Mouse (Mus musculus) hindbrain, postnatal 0 days (tissue): ENCODE results near the gene Gm13278. TPM values are rescaled to one million over a fixed set of nuclear protein-coding genes. Genes with fewer than 3 reads are reported as not detected.
"Not testable (repeated sequence)": the region's sequence is repeated elsewhere in the genome, so short reads cannot be mapped to it uniquely, and the experiment has no call there.

Experiments
- ATAC-seq: fragments of 200-750 bp; cut with Nextera tagmentation; 2 replicates; pipeline ENCODE4 v1.8.0; 2017; ENCODE audit warnings: mild to moderate bottlenecking, moderate TSS enrichment, moderate library complexity
- DNase-seq: peaks from one replicate; pipeline ENCODE4 v3.0.0-alpha.2; 2015; ENCODE audit warnings: low spot score
- H3K27ac ChIP-seq: fragments of 300-500 bp; sonication (generic); 2 replicates; pipeline ENCODE4 v1.5.1; 2014; ENCODE audit warnings: mild to moderate bottlenecking
- H3K27me3 ChIP-seq: fragments of 300-500 bp; sonication (generic); 2 replicates; pipeline ENCODE4 v1.6.1; 2014; ENCODE audit warnings: low read length, mixed read lengths; ENCODE audit not compliant: insufficient read depth
- H3K36me3 ChIP-seq: fragments of 300-500 bp; sonication (generic); 2 replicates; pipeline ENCODE4 v1.6.1; 2014; ENCODE audit warnings: low read length, mixed read lengths; ENCODE audit not compliant: insufficient read depth
- H3K4me1 ChIP-seq: fragments of 300-500 bp; sonication (generic); 2 replicates; pipeline ENCODE4 v1.6.1; 2014; ENCODE audit warnings: antibody characterized with exemption, low read length, mixed read lengths; ENCODE audit not compliant: insufficient read depth
- H3K4me2 ChIP-seq: fragments of 300-500 bp; sonication (generic); 2 replicates; pipeline ENCODE4 v1.6.1; 2014; ENCODE audit warnings: low read depth, mild to moderate bottlenecking, low read length, moderate library complexity, mixed read lengths
- H3K4me3 ChIP-seq: fragments of 300-500 bp; sonication (generic); 2 replicates; pipeline ENCODE4 v1.5.1; 2014; ENCODE audit warnings: low read length
- H3K9ac ChIP-seq: fragments of 300-500 bp; sonication (generic); replicated peaks from 2 replicates; pipeline ENCODE4 v1.6.1; 2014; ENCODE audit warnings: mild to moderate bottlenecking, low read length, moderate library complexity, mixed read lengths
- H3K9me3 ChIP-seq: fragments of 300-500 bp; sonication (generic); 2 replicates; pipeline ENCODE4 v1.6.1; 2016; ENCODE audit warnings: low read length, mixed read lengths
- CTCF ChIP-seq: IDR thresholded peaks from 2 replicates; pipeline ENCODE4 v1.5.1; 2016; ENCODE audit warnings: antibody characterized with exemption, control low read depth, low read depth
- WGBS: fragments of 180-500 bp; shearing (Covaris S2); extraction: QIAGEN DNeasy Blood & Tissue Kit; methylation state at CpG from one replicate; pipeline ENCODE4 v1.1.7; 2014; 5-methylcytosine and 5-hydroxymethylcytosine counted together
- polyA plus RNA-seq: library from polyadenylated mRNA; unstranded; fragments of >200 nt; fragmentation: Nextera tagmentation; extraction: Ambion mirVana; gene quantifications from 2 replicates; pipeline ENCODE4 v1.2.1, GENCODE M21; 2015
- total RNA-seq: library from RNA; depleted of rRNA; stranded (reverse); fragments of >200 nt; gene quantifications from 2 replicates; pipeline ENCODE4 v1.2.3, GENCODE M21; 2014

The Gm13278 gene
- total and polyA plus RNA-seq, 2 experiments from 2014 or later: not detected

DNA sequence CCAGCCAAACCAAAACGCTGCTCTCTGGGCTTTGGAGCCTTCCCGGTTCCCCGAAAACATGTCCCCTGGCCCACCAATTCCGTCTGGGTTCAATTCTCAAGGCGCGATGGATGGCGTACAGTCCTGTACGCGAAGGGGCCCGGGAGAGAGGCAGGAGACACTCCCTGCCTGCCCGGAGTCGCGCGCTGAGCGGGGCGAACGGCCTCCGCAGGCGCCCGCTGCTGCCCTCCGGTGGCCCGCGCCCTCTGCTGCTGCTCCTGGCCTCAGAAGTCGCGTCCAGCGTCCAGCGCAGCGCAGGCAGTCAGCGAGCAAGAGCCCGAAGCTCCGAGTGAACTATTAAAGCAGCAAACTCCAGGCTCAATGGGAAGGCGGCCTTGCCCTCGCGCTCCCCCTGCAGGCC is 14.4 kb downstream of the Gm13278 start:
- H3K4me3 ChIP-seq, H3K4me1 ChIP-seq, H3K9me3 ChIP-seq, H3K36me3 ChIP-seq, H3K27me3 ChIP-seq, H3K9ac ChIP-seq, H3K4me2 ChIP-seq, H3K27ac ChIP-seq, ATAC-seq, DNase-seq: not testable (repeated sequence)
- WGBS: 0% methylated on average over 6 of the region's 34 CpGs

DNA sequence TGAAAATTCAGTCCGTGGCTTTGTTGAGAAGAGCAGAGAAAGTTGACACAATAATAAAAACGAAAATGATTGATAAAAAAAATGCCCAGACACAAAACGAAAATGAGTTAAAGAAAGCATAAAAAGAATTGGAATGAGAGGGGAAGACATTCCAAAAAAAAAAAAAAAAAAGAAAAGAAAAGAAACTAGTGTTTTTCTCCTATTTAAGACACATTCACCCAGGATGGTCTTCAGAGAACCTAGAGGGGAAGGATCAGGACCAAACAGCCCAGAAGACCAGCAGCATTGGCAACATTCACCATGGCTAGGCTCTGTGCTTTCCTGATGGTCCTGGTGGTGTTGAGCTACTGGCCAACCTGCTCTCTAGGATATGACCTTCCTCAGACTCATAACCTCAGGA is 24.6 kb downstream of the Gm13278 start, which contains the start of gene Ifna7:
Ifna7 (plus strand) TSS at position 301 of the 400 bp plus-strand sequence.
- Histone ChIP-seq H3K4me3 (no peak within 1 kb of the TSS), H3K27ac (no peak within 1 kb of the TSS), H3K9me3 (no peaks in the 10 kb centered on the region), H3K4me1 (no peaks in the 10 kb centered on the region), H3K36me3 (no peaks in the 10 kb centered on the region), H3K27me3 (no peaks in the 10 kb centered on the region), H3K9ac (no peak within 1 kb of the TSS), H3K4me2 (no peak within 1 kb of the TSS)
- 67% methylated on average over 3 of the region's 3 CpGs for WGBS
- DNase-seq (no peak), ATAC-seq (no peak)
- TF ChIP-seq CTCF: no peak

DNA sequence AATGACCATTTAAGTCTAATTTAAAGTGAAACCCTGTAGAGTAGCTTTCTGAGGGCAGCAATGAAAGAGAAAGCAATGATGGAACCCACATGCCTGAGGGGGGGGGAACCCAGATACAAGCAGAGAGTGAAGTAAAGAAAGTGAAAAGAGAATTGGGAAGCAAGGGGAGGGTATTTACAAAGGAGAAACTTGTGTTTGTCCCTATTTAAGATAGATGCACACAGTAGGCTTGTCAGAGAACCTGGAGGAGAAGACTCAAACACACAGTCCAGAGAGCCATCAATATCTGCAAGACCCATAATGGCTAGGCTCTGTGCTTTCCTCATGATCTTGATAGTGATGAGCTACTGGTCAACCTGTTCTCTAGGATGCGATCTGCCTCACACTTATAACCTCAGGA is 28.3 kb downstream of the Gm13278 start, which contains the start of gene Ifna11:
Ifna11 (plus strand) TSS at position 301 of the 400 bp plus-strand sequence.
- Histone ChIP-seq H3K4me3 (no peak within 1 kb of the TSS), H3K27me3 (no peaks in the 10 kb centered on the region), H3K4me1 (no peaks in the 10 kb centered on the region), H3K9ac (no peak within 1 kb of the TSS), H3K27ac (no peak within 1 kb of the TSS), H3K9me3 (no peaks in the 10 kb centered on the region), H3K36me3 (no peaks in the 10 kb centered on the region), H3K4me2 (no peak within 1 kb of the TSS)
- DNase-seq (no peak), ATAC-seq (no peak)
- no peak for TF ChIP-seq CTCF
- 89% methylated on average over 1 of the region's 1 CpGs for WGBS

DNA sequence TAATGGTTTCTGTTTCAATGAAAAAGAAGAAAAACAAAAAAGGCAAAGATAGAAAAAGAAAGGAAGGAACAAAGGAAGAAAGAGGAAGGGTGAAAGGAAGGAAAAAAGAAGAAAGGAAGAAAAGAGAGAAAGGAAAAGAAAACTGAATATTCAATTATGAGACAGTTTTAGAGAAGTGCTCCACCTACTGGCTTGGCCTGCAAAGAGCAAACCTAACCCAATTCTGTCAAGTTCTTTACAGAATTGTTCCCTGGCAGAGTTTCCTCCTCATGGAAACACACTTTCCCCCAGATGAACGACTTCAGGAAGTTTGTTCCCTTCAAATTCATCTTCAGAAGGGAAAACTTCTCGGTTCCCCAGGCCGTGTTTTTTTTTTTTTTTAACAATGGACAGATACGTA is 31.6 kb downstream of the Gm13278 start:
- WGBS: 21% methylated on average over 4 of the region's 4 CpGs
- Histone ChIP-seq H3K36me3 (no peaks in the 10 kb centered on the region), H3K4me3 (no peak overlapping the region), H3K9ac (no peak overlapping the region), H3K4me1 (no peaks in the 10 kb centered on the region), H3K27me3 (no peaks in the 10 kb centered on the region), H3K4me2 (no peak overlapping the region), H3K27ac (no peak overlapping the region), H3K9me3 (no peaks in the 10 kb centered on the region)
- DNase-seq (peak; percentile 53), ATAC-seq (no peak)
- peak; percentile 67 for TF ChIP-seq CTCF

DNA sequence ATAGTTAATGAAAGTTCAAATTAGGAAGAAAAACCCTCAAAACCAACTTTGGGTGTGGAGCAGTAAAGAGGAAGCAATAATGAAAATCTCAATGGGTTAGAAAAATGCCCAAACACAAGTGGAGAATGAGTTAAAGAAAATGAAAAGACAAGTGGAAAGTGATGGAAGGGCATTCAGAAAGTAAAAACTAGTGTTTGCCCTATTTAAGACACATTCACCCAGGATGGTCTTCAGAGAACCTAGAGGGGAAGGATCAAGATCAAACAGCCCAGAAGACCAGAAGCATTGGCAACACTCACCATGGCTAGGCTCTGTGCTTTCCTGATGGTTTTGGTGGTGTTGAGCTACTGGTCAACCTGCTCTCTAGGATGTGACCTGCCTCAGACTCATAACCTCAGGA is 35.8 kb downstream of the Gm13278 start, which contains the start of gene Ifna6:
Ifna6 (plus strand) TSS at position 301 of the 400 bp plus-strand sequence.
- H3K9me3 ChIP-seq, H3K4me2 ChIP-seq, H3K36me3 ChIP-seq, ATAC-seq, H3K4me3 ChIP-seq, DNase-seq, H3K4me1 ChIP-seq, H3K9ac ChIP-seq, H3K27me3 ChIP-seq, H3K27ac ChIP-seq: not testable (repeated sequence)

DNA sequence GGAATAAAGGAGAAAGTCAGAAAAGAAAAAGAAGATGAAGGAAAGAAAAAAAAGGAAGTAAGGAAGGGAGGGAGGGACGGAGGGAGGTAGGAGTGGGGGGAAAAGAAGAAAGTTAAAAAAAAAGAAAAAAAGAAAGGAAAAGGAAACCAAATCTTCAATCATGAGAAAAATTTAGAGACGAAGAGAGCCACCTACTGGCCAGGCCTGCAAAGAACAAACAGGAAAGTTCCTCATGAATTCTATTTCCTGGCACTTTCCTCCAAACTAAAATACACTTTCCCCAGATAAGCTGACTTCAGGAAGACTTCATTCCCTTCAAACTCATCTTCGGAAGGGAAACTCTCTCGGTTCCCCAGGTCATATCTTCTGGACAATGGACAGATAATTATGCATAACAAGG is 39.2 kb downstream of the Gm13278 start:
- TF ChIP-seq CTCF: peak; percentile 62
- no peaks in the 10 kb centered on the region for H3K36me3 ChIP-seq

DNA sequence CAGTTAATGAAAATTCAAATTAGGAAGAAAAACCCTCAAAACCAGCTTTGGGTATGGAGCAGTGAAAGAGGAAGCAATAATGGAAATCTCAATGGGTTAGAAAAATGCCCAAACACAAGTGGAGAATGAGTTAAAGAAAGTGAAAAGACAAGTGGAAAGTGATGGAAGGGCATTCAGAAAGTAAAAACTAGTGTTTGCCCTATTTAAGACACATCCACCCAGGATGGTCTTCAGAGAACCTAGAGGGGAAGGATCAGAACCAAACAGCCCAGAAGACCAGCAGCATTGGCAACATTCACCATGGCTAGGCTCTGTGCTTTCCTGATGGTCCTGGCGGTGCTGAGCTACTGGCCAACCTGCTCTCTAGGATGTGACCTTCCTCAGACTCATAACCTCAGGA is 43.9 kb downstream of the Gm13278 start, which contains the start of gene Ifna5:
Ifna5 (plus strand) TSS at position 301 of the 400 bp plus-strand sequence.
- not testable (repeated sequence) for ATAC-seq, H3K9ac ChIP-seq, H3K27me3 ChIP-seq, H3K27ac ChIP-seq, H3K4me3 ChIP-seq, H3K4me1 ChIP-seq, H3K36me3 ChIP-seq, H3K9me3 ChIP-seq, DNase-seq, H3K4me2 ChIP-seq
- WGBS: 82% methylated on average over 1 of the region's 1 CpGs

More for the DNA sequence above, 39.2 kb downstream of the Gm13278 start:
- H3K9ac ChIP-seq: no peak overlapping the region
- H3K4me1 ChIP-seq: no peaks in the 10 kb centered on the region
- no peak overlapping the region for H3K4me3 ChIP-seq
- H3K27me3 ChIP-seq: no peaks in the 10 kb centered on the region
- no peak overlapping the region for H3K4me2 ChIP-seq
- no peak overlapping the region for H3K27ac ChIP-seq
- ATAC-seq (no peak), DNase-seq (peak; percentile 36)
- WGBS: 23% methylated on average over 4 of the region's 4 CpGs
- H3K9me3 ChIP-seq: no peaks in the 10 kb centered on the region
